Mouse (Mus musculus): Measurements from ENCODE around the gene Cops4. TPM values are rescaled to one million over a fixed set of nuclear protein-coding genes. Genes with fewer than 3 reads are reported as not detected.

Cops4 gene
- polyA plus RNA-seq, 1 experiment from 2014 or later: 165 TPM

GRCm38 (mm10) chr5:100568177-100568576 lies 50.1 kb downstream of the Cops4 start:
- Histone ChIP-seq H3K9ac (ENCODE audit: low read length) (no peak overlapping the region), H3K27me3 (ENCODE audit: control insufficient read depth, insufficient read depth, low read depth, low read length) (no peaks in the 10 kb centered on the region), H3K36me3 (ENCODE audit: control insufficient read depth, insufficient read depth, low read length) (no peaks in the 10 kb centered on the region), H3K9me3 (ENCODE audit: control insufficient read depth, low read length) (no peaks in the 10 kb centered on the region), H3K4me3 (ENCODE audit: low read length) (no peak overlapping the region), H3K27ac (ENCODE audit: low read length) (peak overlapping the region; percentile 45; the same call in 1 of the 2 replicates), H3K4me2 (ENCODE audit: low read depth, low read length) (peak overlapping the region; percentile 36; the same call in 1 of the 2 replicates), H3K4me1 (replicated peaks; ENCODE audit: control insufficient read depth, insufficient read depth, low read length) (peaks cover 16% of the 10 kb centered on the region)
- no peak for ATAC-seq (ENCODE audit: low read depth)
- 61% methylated on average over 8 of the region's 8 CpGs for WGBS

GRCm38 (mm10) chr5:100568802-100569201 lies 50.7 kb downstream of the Cops4 start:
- Histone ChIP-seq H3K27ac (ENCODE audit: low read length) (no peak overlapping the region), H3K4me1 (replicated peaks; ENCODE audit: control insufficient read depth, insufficient read depth, low read length) (peaks cover 16% of the 10 kb centered on the region), H3K4me2 (ENCODE audit: low read depth, low read length) (no peak overlapping the region), H3K36me3 (ENCODE audit: control insufficient read depth, insufficient read depth, low read length) (no peaks in the 10 kb centered on the region), H3K9me3 (ENCODE audit: control insufficient read depth, low read length) (no peaks in the 10 kb centered on the region), H3K27me3 (ENCODE audit: control insufficient read depth, insufficient read depth, low read depth, low read length) (no peaks in the 10 kb centered on the region), H3K9ac (ENCODE audit: low read length) (no peak overlapping the region), H3K4me3 (ENCODE audit: low read length) (no peak overlapping the region)
- no peak for ATAC-seq (ENCODE audit: low read depth)
- 75% methylated on average over 3 of the region's 3 CpGs for WGBS

- Histone ChIP-seq H3K4me3 (ENCODE audit: low read length) (no peak overlapping the region), H3K9me3 (ENCODE audit: control insufficient read depth, low read length) (no peaks in the 10 kb centered on the region), H3K27ac (ENCODE audit: low read length) (no peak overlapping the region), H3K27me3 (ENCODE audit: control insufficient read depth, insufficient read depth, low read depth, low read length) (no peaks in the 10 kb centered on the region), H3K36me3 (ENCODE audit: control insufficient read depth, insufficient read depth, low read length) (no peaks in the 10 kb centered on the region), H3K4me1 (replicated peaks; ENCODE audit: control insufficient read depth, insufficient read depth, low read length) (peaks cover 16% of the 10 kb centered on the region), H3K4me2 (ENCODE audit: low read depth, low read length) (no peak overlapping the region), H3K9ac (ENCODE audit: low read length) (no peak overlapping the region)
- 75% methylated on average over 18 of the region's 18 CpGs for WGBS
- no peak for ATAC-seq (ENCODE audit: low read depth)
Measured at GRCm38 (mm10) chr5:100569250-100569934, 51.3 kb downstream of the Cops4 start.

- H3K4me3 ChIP-seq (ENCODE audit: low read length): no peak overlapping the region
- no peak overlapping the region for H3K4me2 ChIP-seq (ENCODE audit: low read depth, low read length)
- WGBS: 64% methylated on average over 13 of the region's 13 CpGs
- H3K9ac ChIP-seq (ENCODE audit: low read length): no peak overlapping the region
- H3K9me3 ChIP-seq (ENCODE audit: control insufficient read depth, low read length): no peaks in the 10 kb centered on the region
- ATAC-seq (ENCODE audit: low read depth): no peak
- H3K27ac ChIP-seq (ENCODE audit: low read length): no peak overlapping the region
- peaks cover 16% of the 10 kb centered on the region for H3K4me1 ChIP-seq (replicated peaks; ENCODE audit: control insufficient read depth, insufficient read depth, low read length)
- H3K36me3 ChIP-seq (ENCODE audit: control insufficient read depth, insufficient read depth, low read length): no peaks in the 10 kb centered on the region
- no peaks in the 10 kb centered on the region for H3K27me3 ChIP-seq (ENCODE audit: control insufficient read depth, insufficient read depth, low read depth, low read length)
Measured at GRCm38 (mm10) chr5:100569997-100570595, 52.0 kb downstream of the Cops4 start.

GRCm38 (mm10) chr5:100570716-100571115 lies 52.6 kb downstream of the Cops4 start:
- WGBS: 10% methylated on average over 8 of the region's 8 CpGs
- H3K4me1 ChIP-seq (replicated peaks; ENCODE audit: control insufficient read depth, insufficient read depth, low read length): peaks cover 16% of the 10 kb centered on the region
- peak overlapping the region; percentile 23 for H3K4me2 ChIP-seq (ENCODE audit: low read depth, low read length)
- H3K36me3 ChIP-seq (ENCODE audit: control insufficient read depth, insufficient read depth, low read length): no peaks in the 10 kb centered on the region
- no peak overlapping the region for H3K9ac ChIP-seq (ENCODE audit: low read length)
- H3K4me3 ChIP-seq (ENCODE audit: low read length): no peak overlapping the region
- ATAC-seq (ENCODE audit: low read depth): peak; percentile 56
- H3K9me3 ChIP-seq (ENCODE audit: control insufficient read depth, low read length): no peaks in the 10 kb centered on the region
- no peak overlapping the region for H3K27ac ChIP-seq (ENCODE audit: low read length)
- H3K27me3 ChIP-seq (ENCODE audit: control insufficient read depth, insufficient read depth, low read depth, low read length): no peaks in the 10 kb centered on the region

- Histone ChIP-seq H3K4me3 (ENCODE audit: low read length) (no peak within 1 kb of the TSS), H3K4me1 (replicated peaks; ENCODE audit: control insufficient read depth, insufficient read depth, low read length) (peaks cover 13% of the 10 kb centered on the region), H3K27ac (ENCODE audit: low read length) (no peak within 1 kb of the TSS), H3K27me3 (ENCODE audit: control insufficient read depth, insufficient read depth, low read depth, low read length) (no peaks in the 10 kb centered on the region), H3K9ac (ENCODE audit: low read length) (no peak within 1 kb of the TSS), H3K4me2 (ENCODE audit: low read depth, low read length) (peak within 1 kb of the TSS; percentile 23), H3K9me3 (ENCODE audit: control insufficient read depth, low read length) (no peaks in the 10 kb centered on the region), H3K36me3 (ENCODE audit: control insufficient read depth, insufficient read depth, low read length) (no peaks in the 10 kb centered on the region)
- WGBS: 27% methylated on average over 7 of the region's 7 CpGs
- ATAC-seq (ENCODE audit: low read depth): no peak
Measured at GRCm38 (mm10) chr5:100572069-100572468, 54.0 kb downstream of the Cops4 start, which contains the start of gene Plac8. Plac8 (minus strand) TSS chr5:100572245.

- Histone ChIP-seq H3K27ac (ENCODE audit: low read length) (no peak overlapping the region), H3K27me3 (ENCODE audit: control insufficient read depth, insufficient read depth, low read depth, low read length) (no peaks in the 10 kb centered on the region), H3K4me3 (ENCODE audit: low read length) (no peak overlapping the region), H3K9me3 (ENCODE audit: control insufficient read depth, low read length) (no peaks in the 10 kb centered on the region), H3K9ac (ENCODE audit: low read length) (no peak overlapping the region), H3K4me2 (ENCODE audit: low read depth, low read length) (no peak overlapping the region), H3K36me3 (ENCODE audit: control insufficient read depth, insufficient read depth, low read length) (no peaks in the 10 kb centered on the region), H3K4me1 (replicated peaks; ENCODE audit: control insufficient read depth, insufficient read depth, low read length) (peaks cover 7% of the 10 kb centered on the region)
- ATAC-seq (ENCODE audit: low read depth): no peak
- 77% methylated on average over 5 of the region's 5 CpGs for WGBS
Measured at GRCm38 (mm10) chr5:100573256-100573655, 55.1 kb downstream of the Cops4 start.

GRCm38 (mm10) chr5:100574771-100575170 lies 56.7 kb downstream of the Cops4 start:
- no peak overlapping the region for H3K4me3 ChIP-seq (ENCODE audit: low read length)
- H3K27ac ChIP-seq (ENCODE audit: low read length): no peak overlapping the region
- H3K4me1 ChIP-seq (replicated peaks; ENCODE audit: control insufficient read depth, insufficient read depth, low read length): peaks cover 7% of the 10 kb centered on the region
- no peak overlapping the region for H3K9ac ChIP-seq (ENCODE audit: low read length)
- no peaks in the 10 kb centered on the region for H3K9me3 ChIP-seq (ENCODE audit: control insufficient read depth, low read length)
- ATAC-seq (ENCODE audit: low read depth): no peak
- no peaks in the 10 kb centered on the region for H3K27me3 ChIP-seq (ENCODE audit: control insufficient read depth, insufficient read depth, low read depth, low read length)
- WGBS: 45% methylated on average over 1 of the region's 1 CpGs
- no peaks in the 10 kb centered on the region for H3K36me3 ChIP-seq (ENCODE audit: control insufficient read depth, insufficient read depth, low read length)
- no peak overlapping the region for H3K4me2 ChIP-seq (ENCODE audit: low read depth, low read length)

- Histone ChIP-seq H3K27me3 (ENCODE audit: control insufficient read depth, insufficient read depth, low read depth, low read length) (no peaks in the 10 kb centered on the region), H3K27ac (ENCODE audit: low read length) (no peak overlapping the region), H3K36me3 (ENCODE audit: control insufficient read depth, insufficient read depth, low read length) (no peaks in the 10 kb centered on the region), H3K4me2 (ENCODE audit: low read depth, low read length) (no peak overlapping the region), H3K9me3 (ENCODE audit: control insufficient read depth, low read length) (no peaks in the 10 kb centered on the region), H3K4me3 (ENCODE audit: low read length) (no peak overlapping the region), H3K4me1 (replicated peaks; ENCODE audit: control insufficient read depth, insufficient read depth, low read length) (no peaks in the 10 kb centered on the region), H3K9ac (ENCODE audit: low read length) (no peak overlapping the region)
- no peak for ATAC-seq (ENCODE audit: low read depth)
- 78% methylated on average over 5 of the region's 5 CpGs for WGBS
Measured at GRCm38 (mm10) chr5:100578863-100579411, 60.8 kb downstream of the Cops4 start.
